9 mouse cellular contexts compared by ENCODE assay signal in genomic region chr8:112411213-112411612, GRCm38 (mm10).
DNase-seq lines count a peak whose midpoint lies in the region; ATAC-seq and TF ChIP-seq lines count a peak whose summit lies in the region.
"Had no signal": no experiment of that assay in that cellular context is flagged by ENCODE, and none has a peak within 500 bp of the region (broad histone marks: within the 10 kb centered on the region; RNA-seq: fewer than 3 reads in every experiment).

No protein-coding gene starts in this region.

- 0 out of 2 replicates have a peak, but pooled peaks have one; percentile 61 for ATAC-seq in forebrain, embryonic 11.5 days (replicated peaks; ENCODE audit: low FRiP score)
- no peak for ATAC-seq in forebrain, embryonic 15.5 days (replicated peaks)
- no peak for ATAC-seq in limb, embryonic 14.5 days (ENCODE audit: low FRiP score, low read depth)

- H3K4me2 ChIP-seq in forebrain, embryonic 11.5 days (ENCODE audit: low read depth, low read length, severe bottlenecking), result no peak overlapping the region
- no peak overlapping the region for H3K4me2 ChIP-seq in forebrain, embryonic 15.5 days (replicated peaks)
- no peak overlapping the region for H3K4me2 ChIP-seq in limb, embryonic 14.5 days (replicated peaks; ENCODE audit: low read depth, low read length, severe bottlenecking)
- H3K4me2 ChIP-seq: neural tube, embryonic 12.5 days had no signal

- 25% methylated on average over 6 of the region's 6 CpGs for WGBS in forebrain, embryonic 11.5 days
- 27% methylated on average over 6 of the region's 6 CpGs for WGBS in forebrain, embryonic 15.5 days
- 18% methylated on average over 6 of the region's 6 CpGs for WGBS in limb, embryonic 14.5 days

- TF ChIP-seq POLR2A in limb, embryonic 14.5 days (IDR thresholded peaks at IDR 0.05; ENCODE audit: borderline replicate concordance, extremely low read depth, insufficient read depth, insufficient read length), result no peak

- no peaks in the 10 kb centered on the region for H3K27me3 ChIP-seq in forebrain, embryonic 11.5 days (ENCODE audit: control insufficient read depth, insufficient read depth, low read length)
- H3K27me3 ChIP-seq in forebrain, embryonic 15.5 days, result no peaks in the 10 kb centered on the region
- H3K27me3 ChIP-seq in limb, embryonic 14.5 days (ENCODE audit: control insufficient read depth, insufficient read depth, low read length), result no peaks in the 10 kb centered on the region
- H3K27me3 ChIP-seq: neural tube, embryonic 12.5 days had no signal

- no peak overlapping the region for H3K27ac ChIP-seq in forebrain, embryonic 11.5 days (ENCODE audit: low read depth, low read length)
- H3K27ac ChIP-seq in forebrain, embryonic 15.5 days (replicated peaks), result no peak overlapping the region
- H3K27ac ChIP-seq in limb, embryonic 14.5 days (replicated peaks; ENCODE audit: low read depth, low read length), result no peak overlapping the region
- H3K27ac ChIP-seq: neural tube, embryonic 12.5 days had no signal

- DNase-seq in forebrain, embryonic 11.5 days (ENCODE audit: low spot score), result peak; percentile 70
- DNase-seq in left cerebral cortex, postnatal 25 days (ENCODE audit: low spot score in 2 of 2), result peak; percentile 3 to 6
- DNase-seq in left cerebral cortex, adult 11 months (ENCODE audit: low spot score), result no peak
- peak; percentile 74 for DNase-seq in ZHBTc4 (ENCODE audit: low read depth, low spot score)
- peak; percentile 79 for DNase-seq in embryo, embryonic 10 days (ENCODE audit: low spot score)
- peak; percentile 11 for DNase-seq in limb, embryonic 14.5 days (ENCODE audit: low spot score)
- peak; percentile 69 for DNase-seq in testis, postnatal 10 days (ENCODE audit: low spot score)

- intact Hi-C loops in left cerebral cortex, postnatal 25 days (cut with DNase I), result no loop called here

- H3K9ac ChIP-seq in forebrain, embryonic 11.5 days (ENCODE audit: low read length), result no peak overlapping the region
- H3K9ac ChIP-seq in forebrain, embryonic 15.5 days (replicated peaks), result no peak overlapping the region
- H3K9ac ChIP-seq in limb, embryonic 14.5 days (ENCODE audit: low read depth, low read length, severe bottlenecking), result no peak overlapping the region
- H3K9ac ChIP-seq: neural tube, embryonic 12.5 days had no signal

- H3K9me3 ChIP-seq in forebrain, embryonic 11.5 days (ENCODE audit: control insufficient read depth, low read length), result no peaks in the 10 kb centered on the region
- H3K9me3 ChIP-seq in forebrain, embryonic 15.5 days, result no peaks in the 10 kb centered on the region
- no peaks in the 10 kb centered on the region for H3K9me3 ChIP-seq in limb, embryonic 14.5 days (ENCODE audit: control insufficient read depth, low read length)
- H3K9me3 ChIP-seq: neural tube, embryonic 12.5 days had no signal

- H3K4me1 ChIP-seq in forebrain, embryonic 11.5 days (replicated peaks; ENCODE audit: control insufficient read depth, insufficient read depth, low read length), result no peaks in the 10 kb centered on the region
- H3K4me1 ChIP-seq in forebrain, embryonic 15.5 days, result peaks cover 2% of the 10 kb centered on the region; the same call in 1 of the 2 replicates
- no peaks in the 10 kb centered on the region for H3K4me1 ChIP-seq in limb, embryonic 14.5 days (ENCODE audit: control insufficient read depth, insufficient read depth, low read length)
- H3K4me1 ChIP-seq: neural tube, embryonic 12.5 days had no signal

- no peak overlapping the region for H3K4me3 ChIP-seq in forebrain, embryonic 11.5 days (ENCODE audit: low read depth, low read length)
- H3K4me3 ChIP-seq in forebrain, embryonic 15.5 days, result no peak overlapping the region
- no peak overlapping the region for H3K4me3 ChIP-seq in limb, embryonic 14.5 days (replicated peaks; ENCODE audit: low read length)
- H3K4me3 ChIP-seq: neural tube, embryonic 12.5 days had no signal

- H3K36me3 ChIP-seq in forebrain, embryonic 11.5 days (ENCODE audit: control insufficient read depth, insufficient read depth, low read length), result no peaks in the 10 kb centered on the region
- no peaks in the 10 kb centered on the region for H3K36me3 ChIP-seq in forebrain, embryonic 15.5 days
- no peaks in the 10 kb centered on the region for H3K36me3 ChIP-seq in limb, embryonic 14.5 days (ENCODE audit: control insufficient read depth, insufficient read depth, low read length)
- H3K36me3 ChIP-seq: neural tube, embryonic 12.5 days had no signal
